Mouse (Mus musculus) urinary bladder, adult 18-20 months (tissue): ENCODE data around the gene Heca.
"Not testable (repeated sequence)": the region's sequence is repeated elsewhere in the genome, so short reads cannot be mapped to it uniquely, and the experiment has no call there.

Experiments used
- DNase-seq, 2 experiments: peaks; one replicate each; pipeline ENCODE4 v3.0.0; 2022; ENCODE audit warnings: low spot score in 2 of 2, mixed read lengths in 2 of 2

Heca gene

DNA sequence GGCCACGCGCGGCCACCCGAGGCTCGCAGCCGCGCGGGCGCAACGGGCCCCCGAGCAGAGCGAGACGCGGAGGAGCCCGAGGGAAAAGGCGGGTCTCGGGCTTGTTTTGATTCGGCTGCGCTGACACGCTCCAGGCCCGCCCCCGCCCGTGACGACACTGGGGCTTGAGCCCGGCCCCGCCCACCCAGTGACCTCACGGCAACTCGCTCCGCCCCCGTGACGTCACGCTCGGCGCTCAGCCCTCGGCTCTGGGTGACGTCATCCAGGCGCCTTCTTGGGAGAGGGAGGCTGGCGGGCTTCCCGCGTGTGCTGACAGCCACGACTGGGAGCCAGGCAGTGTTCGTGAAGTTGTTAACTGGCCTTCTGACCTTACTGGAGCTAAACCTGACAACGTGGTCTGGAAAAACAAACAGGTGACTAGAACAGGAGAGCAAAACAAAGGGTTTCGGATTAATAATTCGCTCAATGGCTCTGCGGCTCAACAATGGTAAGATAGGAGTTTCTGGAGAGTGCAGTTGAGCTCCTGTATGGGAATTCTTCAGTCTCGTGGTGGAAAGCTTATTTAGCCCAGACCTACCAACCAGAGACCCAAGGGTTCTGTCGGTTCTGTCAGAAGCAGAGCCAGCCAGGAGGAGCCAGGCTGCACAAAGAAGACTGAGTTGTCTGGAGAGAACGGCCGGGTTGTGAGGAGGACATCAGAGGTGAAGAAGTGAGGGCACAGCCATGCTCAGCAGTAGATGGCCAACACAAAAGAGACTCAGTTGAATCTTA is at the start of gene Heca:
TSS of gene Heca (minus strand) at position 108 of the 771 bp plus-strand sequence.
- peak; percentile 74 to 75 for DNase-seq

DNA sequence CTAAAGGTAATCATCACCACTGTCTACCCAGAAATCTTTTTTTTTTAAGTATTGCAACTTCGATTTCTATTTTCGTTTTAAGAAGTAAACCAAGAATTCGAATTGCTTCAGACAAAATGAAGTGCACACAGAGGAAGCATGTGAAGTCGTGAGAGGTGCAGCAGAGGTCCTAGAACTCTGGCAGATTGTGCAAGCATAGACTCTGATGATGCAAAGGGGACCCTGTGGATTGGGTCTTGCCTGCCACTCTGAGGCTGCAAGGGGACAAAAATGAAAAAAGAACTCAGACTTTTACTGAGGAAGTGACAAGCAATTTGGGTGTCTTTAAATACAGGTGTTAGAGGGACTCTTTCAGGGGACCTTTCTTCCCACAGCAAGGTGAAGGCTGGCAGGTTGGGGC is 42.7 kb upstream of the Heca start:
- DNase-seq = no peak

DNA sequence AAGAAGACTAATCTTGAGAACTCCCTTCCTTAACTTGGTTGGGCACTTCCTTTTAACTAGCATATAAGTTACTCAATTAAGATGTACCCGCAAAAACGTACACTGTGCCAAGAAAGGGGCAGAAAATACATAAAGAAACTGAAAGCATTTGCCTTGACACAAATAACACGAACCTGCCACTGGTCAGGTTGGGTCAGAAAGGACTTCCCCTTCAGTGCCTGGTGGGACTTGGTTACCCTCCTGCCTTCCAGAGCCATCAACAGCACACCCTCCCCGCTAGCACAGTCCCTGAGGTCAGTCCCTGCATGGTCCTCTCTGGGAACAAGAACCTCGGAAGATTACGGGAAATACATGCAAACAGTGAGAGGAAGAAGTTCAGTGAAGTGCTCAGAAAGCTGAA is 41.3 kb upstream of the Heca start:
- no peak for DNase-seq

DNA sequence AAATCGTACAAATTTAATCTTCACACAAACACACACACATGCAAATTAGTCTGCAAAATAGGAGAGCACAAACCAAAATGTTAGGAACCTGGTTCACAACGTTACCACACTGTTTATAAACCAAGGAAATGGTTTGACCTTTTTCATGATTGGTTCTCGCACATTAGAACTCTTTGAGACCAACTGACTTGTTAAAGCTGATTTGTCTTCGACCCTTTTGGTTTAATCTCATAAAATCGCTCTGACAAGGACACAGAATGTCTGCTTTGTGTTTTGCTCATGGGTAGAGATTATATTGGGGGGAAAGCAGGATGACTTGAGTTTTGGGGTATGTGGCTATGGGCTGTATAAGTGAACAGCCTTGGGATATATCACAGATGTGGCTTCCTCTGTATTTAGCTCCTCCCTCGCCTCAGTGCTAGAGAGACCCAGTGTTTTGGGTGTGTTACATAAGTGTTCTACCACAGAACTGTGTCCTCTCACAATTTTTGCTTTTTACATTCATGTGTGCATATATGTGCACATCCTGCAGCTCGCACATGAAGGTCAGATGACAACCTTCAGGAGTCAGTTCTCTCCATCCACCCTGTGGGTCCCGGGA is 40.1 kb upstream of the Heca start:
- no peak for DNase-seq

DNA sequence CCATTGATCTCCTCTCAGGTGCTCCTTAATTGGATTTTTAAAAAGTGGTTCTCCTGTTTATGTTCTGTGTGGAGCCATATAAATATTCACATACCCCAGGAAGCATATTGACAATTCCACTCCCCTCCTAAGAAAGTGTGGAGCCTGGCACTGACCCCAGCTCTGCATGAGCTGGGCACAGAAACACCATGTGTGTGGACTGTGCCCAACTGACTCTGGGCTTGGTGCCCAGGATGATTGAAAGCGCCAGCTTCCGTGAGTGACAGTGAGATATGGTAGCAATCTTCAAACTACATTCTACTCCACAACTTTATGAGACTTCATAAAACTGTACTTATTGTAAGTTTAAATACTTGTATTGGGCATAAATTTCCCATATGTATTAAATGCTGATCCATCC is 35.4 kb upstream of the Heca start:
- no peak for DNase-seq

DNA sequence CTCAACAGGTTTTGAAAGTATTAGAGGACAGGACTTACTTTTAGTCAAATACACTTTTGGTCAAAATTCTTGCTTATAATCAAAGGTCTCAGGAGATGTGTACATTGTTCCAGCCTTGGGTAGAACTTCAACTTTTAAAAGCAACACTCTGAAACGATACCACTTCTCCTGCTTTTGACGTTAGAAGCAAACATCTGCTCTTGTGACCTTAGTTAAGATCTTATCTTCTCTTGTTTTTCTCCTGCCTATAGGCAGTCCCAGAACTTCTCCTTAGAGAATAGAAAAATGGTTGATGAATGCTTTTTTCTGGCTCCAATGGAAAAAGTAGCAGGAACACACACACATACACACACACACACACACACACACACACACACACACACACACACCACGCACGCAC is 18.2 kb upstream of the Heca start:
- no peak for DNase-seq

DNA sequence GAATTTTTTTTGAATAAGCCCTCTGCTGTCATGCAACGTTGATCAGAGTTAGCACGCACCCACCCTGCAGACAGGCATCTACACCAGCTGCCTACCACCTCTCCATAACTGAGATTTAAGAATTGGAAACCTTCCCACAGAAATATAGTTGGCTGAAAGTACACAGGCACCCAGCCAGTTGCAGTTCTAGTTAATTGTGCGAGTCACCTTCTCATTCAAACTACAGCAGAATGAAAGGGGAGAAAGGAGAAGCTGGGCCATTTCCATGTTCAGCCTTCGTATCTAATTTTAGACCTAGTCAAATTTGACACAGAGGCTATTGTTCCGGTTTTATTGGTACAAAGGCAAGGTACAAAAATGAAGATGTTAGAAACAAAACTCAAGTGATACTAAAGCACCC is 2.9 kb upstream of the Heca start:
- DNase-seq = no peak

DNA sequence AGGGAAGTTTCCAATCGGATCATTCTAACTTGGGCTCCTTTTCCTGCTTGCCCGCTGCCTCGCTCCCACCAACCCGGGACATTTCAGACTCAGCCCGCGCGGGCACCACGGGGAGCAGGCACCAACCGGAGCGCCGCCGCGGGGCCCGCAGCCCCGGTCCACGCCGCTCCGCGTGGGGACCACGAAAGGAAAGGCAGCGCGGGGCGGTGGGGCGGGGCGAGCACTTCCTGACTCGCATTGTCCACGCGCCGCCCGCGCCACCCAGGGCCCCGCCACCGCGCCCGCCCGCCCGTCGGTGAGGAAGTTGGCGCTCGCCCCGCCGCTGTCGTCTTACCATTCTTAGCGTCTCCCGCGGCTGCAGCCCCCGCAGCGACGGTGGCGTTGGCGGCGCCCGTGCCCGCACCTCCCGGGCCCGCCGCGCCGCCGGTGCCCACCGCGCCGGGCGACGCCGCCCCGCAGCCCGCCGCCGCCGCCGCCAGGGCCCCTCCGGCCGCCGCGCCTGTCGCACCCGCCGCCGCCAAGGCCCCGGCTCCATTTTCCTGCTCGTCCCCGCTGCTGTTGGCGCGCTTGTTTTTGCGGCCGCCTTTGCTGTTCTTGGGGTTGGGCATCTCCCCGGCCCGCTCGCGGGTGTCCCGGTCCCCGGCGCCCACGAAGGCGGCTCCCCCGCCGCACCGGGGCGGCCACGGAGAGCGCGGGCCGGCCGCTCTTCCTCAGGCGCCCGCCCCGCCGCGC is 526 bp downstream of the Heca start:
- DNase-seq = peak; percentile 41 to 57

DNA sequence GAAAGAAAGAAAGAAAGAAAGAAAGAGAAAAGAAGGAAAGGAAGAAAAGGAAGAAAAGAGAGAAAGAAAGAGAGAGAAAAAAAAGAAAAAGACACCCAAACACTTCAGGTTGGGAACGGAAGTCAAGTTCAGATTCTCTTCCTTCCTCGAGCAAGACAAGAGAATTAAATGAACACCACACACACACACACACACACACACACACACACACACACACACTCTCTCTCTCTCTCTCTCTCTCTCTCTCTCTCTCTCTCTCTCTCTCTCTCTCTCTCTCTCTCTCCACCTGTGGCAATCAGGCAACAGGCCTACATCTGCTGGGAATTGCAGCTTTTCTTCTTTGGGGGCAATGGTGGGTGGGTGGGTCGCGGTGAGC is 1.1 kb downstream of the Heca start:
- not testable (repeated sequence) for DNase-seq

DNA sequence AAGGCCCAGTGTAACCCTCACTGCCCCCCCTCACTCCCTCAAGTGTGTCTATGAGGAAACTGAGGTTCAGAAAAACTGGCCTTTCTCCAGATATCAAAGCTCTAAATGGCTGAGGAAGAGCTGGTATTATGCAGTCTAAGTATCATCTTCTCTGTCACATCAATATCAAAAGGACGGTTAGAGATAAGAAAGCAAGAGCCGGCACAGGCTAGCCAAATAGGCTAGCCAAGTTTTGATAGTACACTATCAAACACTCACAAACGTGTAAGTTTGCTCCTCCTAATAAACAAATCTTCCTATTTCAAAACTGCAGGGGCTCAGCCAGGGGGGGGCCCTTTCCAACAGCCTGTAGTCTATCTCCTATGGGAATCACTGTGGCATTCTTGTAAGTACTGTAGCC is 1.8 kb downstream of the Heca start:
- no peak for DNase-seq

DNA sequence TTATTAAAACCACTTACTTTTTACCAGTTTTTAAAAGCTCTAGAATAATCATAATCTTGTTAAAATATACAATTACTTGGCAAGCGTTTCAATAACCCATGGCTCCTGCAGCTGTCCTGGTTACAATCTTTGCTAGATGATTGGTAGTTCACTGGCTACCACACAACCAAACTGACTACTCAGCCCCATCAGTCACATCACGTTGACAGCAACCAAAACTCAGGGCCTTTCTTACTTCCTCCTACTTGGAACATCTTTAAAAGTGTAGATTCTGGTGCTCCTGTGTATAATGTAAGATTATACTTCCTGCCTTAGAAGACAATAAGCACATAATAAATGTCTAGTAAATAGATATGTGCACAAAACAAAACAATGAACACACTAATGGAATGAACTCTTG is 14.2 kb downstream of the Heca start:
- no peak for DNase-seq

DNA sequence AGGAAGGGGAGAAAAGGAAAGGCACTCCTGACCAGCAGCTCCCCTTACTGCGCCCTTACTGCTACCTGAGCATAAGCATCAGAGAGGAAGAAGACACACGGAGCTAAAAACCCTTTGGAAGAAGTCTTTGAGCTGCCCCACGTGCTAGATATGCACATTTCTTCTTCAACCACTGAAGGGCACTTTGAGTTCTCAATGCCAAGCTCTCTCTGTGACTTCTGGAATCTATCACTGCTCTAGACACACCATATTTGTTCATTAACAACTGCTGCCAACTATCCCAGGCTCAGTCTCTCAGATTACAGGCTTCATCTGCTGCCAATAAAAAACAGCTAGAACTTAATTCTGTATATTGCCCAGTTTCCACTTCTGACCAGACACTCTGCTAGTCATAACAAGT is 15.7 kb downstream of the Heca start:
- no peak for DNase-seq

DNA sequence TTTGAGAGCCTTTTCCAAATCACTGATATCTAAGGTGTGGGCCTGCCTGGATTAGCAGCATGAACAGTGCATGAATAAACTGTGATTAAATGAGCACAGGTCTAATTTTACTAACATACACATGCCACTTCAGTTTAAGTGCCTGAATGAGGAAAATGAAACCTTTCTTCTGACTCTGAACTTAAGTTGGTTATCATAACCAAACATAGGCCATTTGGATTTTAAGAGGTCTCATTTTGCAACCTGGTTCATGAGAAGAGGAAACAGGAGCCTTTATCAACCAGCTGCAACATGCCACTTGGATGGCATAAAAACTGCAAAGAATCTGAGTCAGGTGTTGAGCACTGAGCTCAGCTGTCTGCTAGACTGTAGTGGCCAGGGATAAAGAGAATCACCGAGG is 16.7 kb downstream of the Heca start:
- no peak for DNase-seq

DNA sequence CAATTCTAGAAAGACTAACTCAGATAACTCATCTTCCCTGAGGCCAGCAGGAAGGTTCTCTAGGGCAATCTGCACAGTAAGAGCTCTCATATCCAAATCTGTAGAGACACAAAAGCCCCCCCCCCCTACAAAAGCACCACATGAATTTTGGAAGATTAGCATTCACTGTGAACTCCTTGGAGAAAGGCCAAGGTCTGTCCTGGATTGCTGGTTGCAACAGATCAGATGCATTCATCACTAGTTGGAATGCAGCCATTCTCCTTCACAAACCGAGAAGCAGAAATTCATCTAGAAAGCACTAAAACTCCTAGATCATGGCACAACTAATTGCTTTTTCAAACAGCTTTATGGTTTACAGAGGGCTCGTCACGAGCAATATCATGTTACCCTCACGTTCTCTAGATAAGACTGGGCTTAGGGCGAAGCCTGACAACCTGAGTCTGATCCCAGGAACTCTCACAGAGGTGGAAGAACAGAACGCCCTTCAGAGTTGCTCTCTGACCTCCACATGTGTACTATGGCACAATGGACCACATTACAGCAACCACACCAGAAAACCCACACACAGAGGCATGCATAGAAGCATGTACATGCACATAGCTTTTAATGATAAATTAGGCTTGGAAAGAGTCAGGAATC is 17.3 kb downstream of the Heca start:
- DNase-seq = no peak

DNA sequence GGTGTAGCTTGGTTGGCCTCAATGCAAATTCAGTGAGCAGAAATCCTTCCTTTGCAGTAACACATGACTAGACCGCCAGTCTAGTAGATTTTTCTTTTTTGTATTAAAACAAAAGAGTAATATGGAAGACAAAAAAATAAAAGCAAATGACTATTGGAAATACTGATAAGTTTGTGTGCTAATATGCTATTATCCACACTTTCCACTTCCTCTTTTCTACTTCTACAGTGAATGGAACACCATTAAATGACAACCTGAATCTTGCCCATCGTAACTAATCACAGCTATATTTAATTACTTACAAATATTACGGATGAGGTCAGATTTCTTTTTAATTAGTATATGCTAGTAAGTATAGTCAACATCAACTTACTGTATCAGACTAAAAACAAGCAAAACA is 22.7 kb downstream of the Heca start:
- no peak for DNase-seq

DNA sequence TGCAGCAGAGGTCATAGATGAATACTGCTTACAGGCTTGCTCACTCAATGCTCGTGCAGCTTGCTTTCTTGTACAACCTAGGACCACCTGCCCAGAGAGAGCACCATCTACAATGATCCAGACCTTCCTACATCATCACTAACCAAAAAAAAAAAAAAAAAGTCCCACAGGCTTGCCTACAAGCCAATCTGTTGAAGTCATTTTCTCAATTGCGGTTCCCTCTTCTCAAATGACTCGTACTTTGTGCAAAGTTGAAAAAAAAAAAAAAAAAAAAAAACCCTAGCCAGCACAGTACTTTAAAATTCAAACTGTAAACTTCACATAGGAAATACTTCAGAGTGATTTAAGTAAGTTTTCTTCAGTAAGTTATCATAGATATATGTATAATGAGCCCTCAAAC is 23.7 kb downstream of the Heca start:
- DNase-seq = no peak

DNA sequence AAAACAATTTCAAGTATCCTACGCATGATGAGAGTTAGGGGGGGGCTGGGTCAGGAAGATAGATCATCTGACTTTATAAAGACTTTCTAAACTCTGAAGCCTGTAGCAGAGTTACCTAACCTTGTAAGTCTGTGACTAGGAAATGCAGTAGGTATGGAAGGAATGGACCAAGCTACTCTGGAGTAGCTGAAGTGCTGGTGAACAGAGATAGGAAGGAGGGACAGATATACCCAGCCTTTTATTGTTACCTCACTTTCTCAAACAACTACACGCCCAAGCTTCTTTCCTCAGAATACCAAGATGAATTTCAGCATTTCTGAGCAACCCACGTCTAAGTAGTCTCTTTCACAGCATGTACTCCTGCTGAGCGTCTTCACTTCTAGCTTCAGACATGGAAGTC is 26.5 kb downstream of the Heca start:
- no peak for DNase-seq

DNA sequence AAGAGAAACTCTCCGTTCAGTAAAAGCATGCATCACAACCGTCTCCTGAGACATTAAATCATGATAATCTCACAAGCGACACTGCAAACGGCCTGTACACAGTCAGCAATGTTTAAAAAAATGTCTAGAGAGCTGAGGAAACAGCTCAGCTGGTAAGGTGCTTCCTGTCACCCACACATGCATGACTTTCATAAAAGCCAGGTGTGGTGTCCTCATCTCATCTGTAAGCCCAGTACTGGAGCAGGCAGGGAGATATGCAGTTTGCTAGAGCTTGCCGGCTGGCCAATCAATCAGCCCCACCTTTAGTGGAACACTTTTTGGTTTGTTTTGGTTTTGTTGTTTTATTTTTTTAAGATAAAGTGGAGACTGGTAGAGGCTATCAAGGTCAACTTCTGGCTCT is 27.9 kb downstream of the Heca start:
- no peak for DNase-seq

DNA sequence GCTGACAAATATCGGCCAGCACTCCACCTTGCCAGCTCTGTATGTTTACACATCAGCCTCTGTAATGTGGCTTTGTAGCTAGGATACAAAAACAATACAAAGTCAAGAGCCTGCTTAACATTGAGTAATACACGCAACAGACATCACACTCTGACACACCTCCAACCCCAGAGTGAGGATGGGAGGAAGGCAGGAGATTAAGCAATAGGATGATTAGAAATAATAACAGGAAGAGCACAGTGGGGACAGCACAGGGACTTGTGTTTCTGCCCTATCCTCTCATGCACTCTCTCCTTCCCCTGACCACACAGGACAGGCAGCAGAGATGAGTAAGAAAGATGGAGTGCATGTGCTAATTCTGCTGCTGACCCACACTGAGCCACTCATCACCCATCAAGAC is 28.8 kb downstream of the Heca start:
- DNase-seq = no peak

DNA sequence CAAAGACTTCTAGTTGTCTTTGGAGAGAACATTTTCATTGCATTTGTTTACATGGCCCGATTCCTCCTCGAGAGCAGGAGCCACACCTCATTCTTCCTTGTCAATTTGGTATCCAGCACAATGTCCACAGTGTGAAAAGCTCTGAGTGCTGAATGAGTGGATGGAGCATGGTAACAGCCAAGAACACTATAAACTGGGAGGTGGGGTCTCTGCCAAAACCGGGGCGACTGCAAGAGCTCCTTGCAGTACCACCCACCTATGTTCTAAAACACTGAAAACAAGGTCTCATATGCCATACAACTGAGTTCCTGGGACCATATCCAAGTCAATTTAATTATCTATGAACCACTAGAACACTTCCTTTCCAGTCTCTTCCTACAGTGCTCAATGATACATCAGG is 39.1 kb downstream of the Heca start:
- DNase-seq = no peak

DNA sequence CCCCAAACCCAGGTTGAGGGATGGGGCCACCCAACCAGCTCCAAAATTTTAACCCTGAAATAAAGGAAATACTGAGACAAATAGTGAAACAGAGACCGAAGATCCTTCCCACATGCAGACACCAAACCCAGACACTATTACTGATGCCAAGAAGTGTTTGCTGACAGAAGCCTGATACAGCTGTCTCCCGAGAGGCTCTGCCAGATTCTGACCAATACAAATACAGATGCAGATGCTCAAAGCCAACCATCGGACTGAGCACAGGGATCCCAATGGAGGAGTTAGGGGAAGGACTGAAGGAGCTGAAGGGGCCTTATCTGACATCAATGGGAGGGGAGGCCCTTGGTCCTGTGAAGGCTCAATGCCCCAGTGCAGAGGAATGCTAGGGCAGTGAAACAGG is 41.5 kb downstream of the Heca start:
- DNase-seq = not testable (repeated sequence)

DNA sequence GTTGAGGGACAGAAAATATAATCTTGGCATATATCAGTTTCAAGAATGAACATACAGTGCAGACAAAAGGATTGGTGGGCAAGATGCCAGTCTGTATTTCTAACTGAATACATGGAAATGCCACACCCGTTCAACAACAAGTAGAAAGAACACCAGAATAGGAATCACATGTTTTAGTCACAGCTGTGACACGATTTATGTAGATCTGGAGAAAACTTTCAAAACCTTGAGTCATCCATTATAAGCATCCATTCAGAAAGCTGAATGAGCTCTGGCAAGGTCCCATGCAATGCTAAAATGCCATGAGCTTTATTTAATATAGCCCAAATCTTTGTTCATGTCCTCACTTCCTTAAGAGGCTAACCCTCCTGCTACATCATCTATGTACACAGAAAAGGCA is 44.4 kb downstream of the Heca start:
- no peak for DNase-seq

DNA sequence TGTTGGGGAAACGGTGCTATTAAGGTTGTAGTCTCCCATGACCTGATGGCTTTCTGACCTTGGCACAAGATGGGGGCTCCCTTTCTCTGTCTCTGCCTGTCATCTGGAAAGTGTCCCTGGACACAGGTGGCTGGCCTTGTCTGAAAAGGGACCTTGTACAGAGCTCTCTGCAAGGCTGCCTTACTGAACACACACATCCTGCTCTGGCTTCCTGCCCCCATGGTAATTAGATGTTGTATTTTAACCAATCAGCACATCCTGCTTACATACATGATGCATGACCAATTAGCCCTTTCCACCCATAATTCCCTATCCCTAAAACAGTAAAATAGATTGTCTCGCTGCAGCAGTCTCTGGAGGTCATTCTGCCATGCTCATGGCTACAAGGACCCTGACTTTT is 67.1 kb downstream of the Heca start:
- DNase-seq = no peak
